Mouse (Mus musculus) c-Kit-positive CD71-positive TER-119-negative erythroid progenitor cells, embryonic 14.5 days (primary cell): ENCODE measurements around the gene Rhoh.

Experiments
- DNase-seq: peaks from one replicate; pipeline ENCODE4 v3.0.0-alpha.2; 2013; ENCODE audit warnings: low read depth

Gene Rhoh

GRCm38 (mm10) chr5:65895764-65896163 is 34.8 kb downstream of the Rhoh start:
- DNase-seq, result no peak

GRCm38 (mm10) chr5:65897731-65898130 is 36.7 kb downstream of the Rhoh start:
- DNase-seq, result no peak

GRCm38 (mm10) chr5:65898683-65899082 is 37.7 kb downstream of the Rhoh start:
- DNase-seq, result no peak

- DNase-seq, result no peak
These were observed 39.1 kb downstream of the Rhoh start for GRCm38 (mm10) chr5:65900113-65900512.

- DNase-seq, result peak; percentile 22
These were observed 39.9 kb downstream of the Rhoh start for GRCm38 (mm10) chr5:65900862-65901265.

GRCm38 (mm10) chr5:65901868-65902418 is 40.9 kb downstream of the Rhoh start:
- no peak for DNase-seq

- no peak for DNase-seq
These were observed 41.8 kb downstream of the Rhoh start for GRCm38 (mm10) chr5:65902811-65903210.

- DNase-seq, result no peak
These were observed 43.5 kb downstream of the Rhoh start for GRCm38 (mm10) chr5:65904476-65904875.

- DNase-seq, result no peak
These were observed 47.7 kb downstream of the Rhoh start for GRCm38 (mm10) chr5:65908751-65909150.

- no peak for DNase-seq
These were observed 48.3 kb downstream of the Rhoh start for GRCm38 (mm10) chr5:65909321-65909720.

GRCm38 (mm10) chr5:65910398-65910797 is 49.4 kb downstream of the Rhoh start:
- no peak for DNase-seq

GRCm38 (mm10) chr5:65911676-65912075 is 50.7 kb downstream of the Rhoh start:
- no peak for DNase-seq

GRCm38 (mm10) chr5:65912201-65912600 is 51.2 kb downstream of the Rhoh start:
- DNase-seq, result no peak

- no peak for DNase-seq
These were observed 52.1 kb downstream of the Rhoh start for GRCm38 (mm10) chr5:65913126-65913525.

GRCm38 (mm10) chr5:65914342-65914741 is 53.3 kb downstream of the Rhoh start:
- no peak for DNase-seq

GRCm38 (mm10) chr5:65916930-65917329 is 55.9 kb downstream of the Rhoh start:
- no peak for DNase-seq

GRCm38 (mm10) chr5:65918601-65919000 is 57.6 kb downstream of the Rhoh start:
- DNase-seq, result no peak

GRCm38 (mm10) chr5:65919326-65919725 is 58.3 kb downstream of the Rhoh start:
- DNase-seq, result no peak

GRCm38 (mm10) chr5:65919904-65920303 is 58.9 kb downstream of the Rhoh start:
- no peak for DNase-seq

- no peak for DNase-seq
These were observed 59.9 kb downstream of the Rhoh start for GRCm38 (mm10) chr5:65920701-65921426.

GRCm38 (mm10) chr5:65921477-65922138 is 60.6 kb downstream of the Rhoh start:
- no peak for DNase-seq

- DNase-seq, result no peak
These were observed 65.7 kb downstream of the Rhoh start for GRCm38 (mm10) chr5:65926666-65927065.

GRCm38 (mm10) chr5:65929162-65929561 is 68.1 kb downstream of the Rhoh start:
- no peak for DNase-seq
